Mouse (Mus musculus) monocyte, adult 2 months (primary cell): ENCODE data around the gene Ostc.

Experiments used
- DNase-seq, 2 experiments: peaks; one replicate each; pipeline ENCODE4 v3.0.0; 2022; ENCODE audit warnings: low spot score in 2 of 2, low read depth in 1 of 2

Gene Ostc

DNA sequence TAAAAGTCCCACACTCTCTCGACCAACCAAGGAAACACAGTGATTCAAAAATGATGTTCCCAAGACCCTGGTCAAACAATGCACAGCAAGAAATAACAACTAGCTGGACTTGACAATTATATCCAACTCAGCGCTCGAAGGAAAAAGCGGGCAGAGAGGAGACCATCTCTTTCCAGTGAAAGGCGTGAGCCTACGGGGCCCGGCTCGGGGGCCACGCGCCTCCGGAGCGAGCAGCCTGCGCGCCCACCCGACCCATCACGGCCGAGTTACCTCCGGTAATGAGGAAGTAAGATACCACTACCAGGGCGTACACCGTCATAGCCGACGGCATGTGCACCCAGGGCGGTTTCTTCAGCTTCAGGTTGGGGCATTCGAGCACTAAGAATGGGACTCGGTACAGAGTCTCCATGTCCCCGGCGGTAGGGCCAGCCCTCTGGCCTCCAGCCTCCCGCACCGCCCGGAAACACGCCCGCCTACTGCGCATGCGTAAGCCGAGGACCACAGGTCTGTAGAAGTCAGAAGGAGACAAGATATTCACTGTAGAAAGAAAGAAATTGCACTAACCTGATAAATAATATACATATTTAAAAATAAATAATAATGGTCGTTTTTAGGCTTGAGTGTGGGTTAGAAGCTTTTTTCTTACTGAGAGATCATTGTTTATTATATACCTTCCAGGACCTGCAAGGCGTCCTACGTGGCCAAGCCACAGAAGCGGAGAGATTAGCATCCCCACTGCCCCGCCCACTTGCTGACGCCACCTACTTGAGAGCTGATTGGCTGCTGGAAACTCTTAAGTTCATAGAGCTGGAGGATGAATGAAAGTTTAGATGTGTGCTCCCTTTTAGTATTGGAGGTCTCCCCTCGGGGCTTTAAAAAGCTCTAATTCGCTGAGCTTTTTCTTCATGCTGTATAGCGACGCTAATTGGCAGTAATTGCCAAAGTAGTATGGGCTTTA, at the start of gene Ostc:
Ostc (minus strand) TSS at position 478 of the 958 bp plus-strand sequence.
- DNase-seq, result peak; percentile 85 to 91

DNA sequence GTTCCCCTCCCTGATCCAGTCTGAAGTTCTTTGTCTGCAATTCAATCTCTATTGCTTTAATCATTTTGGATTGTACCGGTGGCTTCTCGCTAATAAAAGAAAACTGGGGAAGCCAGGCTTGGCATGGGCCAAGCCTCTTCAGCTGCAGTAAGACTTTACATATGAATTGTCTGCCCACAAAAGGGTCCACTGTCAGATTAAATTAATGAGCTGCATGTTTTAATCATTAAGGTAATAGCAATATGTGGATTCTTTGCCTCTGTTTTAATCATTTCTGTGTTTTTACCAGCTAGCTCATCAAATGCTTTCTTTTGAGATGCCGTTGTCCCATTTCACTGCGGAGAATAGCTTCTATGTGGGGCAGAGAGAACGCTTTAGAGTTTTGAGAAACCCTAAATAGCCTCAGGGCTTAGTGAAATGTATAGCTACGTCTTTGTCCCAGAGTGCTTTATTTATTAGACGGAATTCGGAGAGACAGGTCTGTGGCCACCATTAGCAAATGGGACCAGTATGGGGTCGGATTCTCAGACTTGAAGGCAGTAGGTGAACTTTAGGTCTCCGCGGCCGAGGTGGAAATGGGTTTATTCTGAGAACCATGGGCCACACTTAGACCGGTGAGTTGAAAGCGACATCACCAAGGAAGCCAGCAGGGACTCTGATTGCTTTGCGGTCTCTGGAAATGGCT, 49.1 kb upstream of the Ostc start:
- DNase-seq, result no peak

DNA sequence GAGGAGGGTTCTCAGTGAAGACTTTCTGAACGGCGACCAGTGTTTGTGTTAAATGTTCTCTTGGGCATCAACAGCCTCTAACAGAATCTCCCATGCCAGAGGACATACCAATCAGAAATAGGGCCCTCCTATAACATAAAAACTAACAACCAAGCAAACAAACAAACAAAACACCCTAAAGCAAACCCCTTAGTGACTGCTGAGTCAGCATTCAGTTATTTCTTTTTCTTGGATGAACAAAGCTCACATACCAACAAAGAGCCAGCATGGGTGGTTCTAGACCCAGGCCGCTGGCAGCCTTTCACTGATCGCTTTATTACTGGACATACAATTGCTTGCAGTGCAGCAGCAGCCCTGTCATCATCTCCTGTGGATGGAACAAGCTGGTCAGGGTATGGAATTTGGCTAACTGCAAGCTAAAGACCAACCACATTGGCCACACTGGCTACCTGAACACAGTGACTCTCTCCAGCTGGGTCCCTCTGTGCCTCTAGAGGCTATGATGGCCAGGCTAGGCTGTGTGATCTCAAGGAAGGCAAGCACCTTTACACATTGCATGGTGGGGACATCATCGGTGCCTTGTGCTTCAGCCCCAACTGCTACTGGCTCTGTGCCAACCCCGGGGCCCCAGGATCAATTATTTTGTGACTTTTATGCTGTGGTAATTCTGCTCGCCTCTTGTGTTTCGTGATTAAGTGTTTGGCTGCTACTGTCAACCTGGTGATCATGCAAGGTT, 48.0 kb upstream of the Ostc start:
- no peak for DNase-seq

DNA sequence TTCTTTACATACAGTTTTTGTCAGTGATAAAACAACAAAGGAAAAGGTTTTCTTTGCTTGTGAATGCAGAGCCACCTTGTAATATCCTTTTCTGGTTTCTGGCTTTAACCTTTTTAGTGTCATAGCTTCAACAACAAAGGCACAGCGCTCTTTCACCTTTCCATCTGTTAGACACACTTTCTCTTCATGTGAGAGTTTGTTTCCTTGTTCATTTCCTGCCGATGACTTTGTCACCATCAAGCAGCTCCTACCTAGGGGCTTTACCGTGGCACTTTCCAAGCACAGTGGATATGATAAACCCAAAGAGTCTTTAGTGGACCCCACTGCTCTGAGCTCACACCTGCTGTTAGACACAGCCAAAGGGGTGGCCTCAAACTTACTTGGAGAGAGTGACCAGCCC, 40.0 kb upstream of the Ostc start:
- no peak for DNase-seq

DNA sequence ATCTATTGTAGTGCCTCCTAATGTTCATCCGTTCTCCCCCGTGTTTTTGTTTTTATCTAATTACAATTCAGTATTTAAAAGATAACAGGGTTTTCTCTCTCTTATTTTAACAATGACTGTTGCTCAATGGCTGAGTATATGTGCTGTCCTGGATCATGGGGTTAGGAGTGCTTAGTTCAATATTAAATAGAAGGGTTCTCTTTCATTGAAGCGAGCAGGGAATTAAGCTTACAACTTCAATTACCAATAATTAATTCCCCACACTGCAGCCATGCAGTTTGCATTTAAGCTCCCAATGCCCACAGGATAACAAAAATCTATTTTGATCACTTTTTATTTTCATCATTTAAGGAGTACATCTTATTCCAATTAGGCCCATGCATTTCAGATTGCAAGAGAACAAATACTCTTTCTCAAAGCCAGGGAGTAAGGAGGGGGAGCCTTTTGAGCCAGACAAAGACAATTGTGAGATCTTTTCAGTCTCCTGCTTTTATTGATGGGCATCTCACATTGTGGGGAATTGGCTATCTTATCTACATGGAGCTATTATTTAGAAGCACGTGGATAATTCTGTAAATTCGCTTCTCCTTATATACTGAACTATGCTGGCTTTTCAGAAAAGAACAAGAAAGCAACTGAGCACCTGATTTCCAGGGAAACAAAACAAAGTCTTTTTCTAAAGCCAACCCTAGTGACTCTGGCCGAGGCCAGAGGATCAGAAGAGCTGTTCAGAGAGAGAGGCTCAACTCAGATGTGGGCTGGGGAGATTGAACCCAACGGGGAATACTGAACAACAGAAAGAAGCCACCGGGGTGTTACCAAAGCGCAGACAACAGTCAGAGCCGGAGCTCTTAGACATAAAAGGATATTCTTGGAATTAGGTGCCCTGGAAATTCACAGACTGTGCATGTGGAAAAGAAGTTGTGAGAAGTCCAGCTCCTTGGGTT, 37.7 kb upstream of the Ostc start:
- DNase-seq, result no peak

DNA sequence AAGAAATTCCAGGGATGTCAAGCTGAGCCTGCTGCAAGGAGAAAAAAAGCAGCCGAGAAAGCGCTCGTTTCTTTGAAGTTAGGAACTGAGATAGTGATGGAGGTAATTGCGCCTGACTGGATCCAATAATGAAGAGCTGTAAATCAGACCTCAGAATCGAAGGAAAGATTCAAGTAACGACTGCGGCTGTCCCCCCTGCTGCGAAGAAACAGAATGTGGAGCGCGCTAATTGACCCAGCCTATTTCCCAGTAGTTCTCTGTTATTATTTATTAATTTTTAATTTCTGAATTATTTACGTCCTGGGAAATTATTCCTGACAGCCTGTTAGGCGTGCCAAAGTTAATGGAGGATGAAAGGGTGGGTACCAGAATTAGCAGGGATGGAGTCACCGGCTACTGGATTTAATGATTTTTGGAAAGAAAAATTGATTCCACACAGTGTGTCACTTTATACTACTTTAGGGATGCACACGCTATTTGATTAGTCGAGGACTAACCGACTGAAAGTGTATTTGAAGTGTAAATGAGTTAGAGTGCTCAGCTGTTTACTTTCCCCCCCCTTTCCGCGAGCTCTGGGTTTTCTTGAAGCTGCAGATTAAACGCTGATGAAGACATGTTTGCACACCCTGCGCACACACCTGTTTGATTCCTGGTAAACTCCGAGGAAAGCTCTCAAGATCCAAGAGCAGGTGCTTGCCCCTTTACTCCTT, 28.6 kb upstream of the Ostc start:
- no peak for DNase-seq

DNA sequence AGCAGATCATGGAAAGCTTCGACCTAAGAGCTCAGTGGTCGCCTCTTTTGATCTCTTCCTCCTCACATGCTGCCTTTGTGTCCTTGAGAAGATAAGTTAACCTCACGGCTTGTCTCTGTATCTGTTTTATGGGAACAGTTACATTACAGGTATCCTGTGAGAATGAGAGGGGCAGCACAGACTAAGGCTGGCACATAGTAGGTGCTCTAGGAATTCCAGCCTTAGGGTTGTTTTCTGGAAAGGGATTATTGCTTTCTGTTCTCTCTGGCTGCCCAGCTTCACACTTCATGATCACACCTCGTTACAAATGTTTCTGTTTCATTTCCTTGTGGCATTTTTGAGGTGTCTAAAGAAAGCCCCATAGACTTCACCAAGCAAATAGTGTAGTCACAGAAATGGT, 27.5 kb upstream of the Ostc start:
- DNase-seq, result no peak

DNA sequence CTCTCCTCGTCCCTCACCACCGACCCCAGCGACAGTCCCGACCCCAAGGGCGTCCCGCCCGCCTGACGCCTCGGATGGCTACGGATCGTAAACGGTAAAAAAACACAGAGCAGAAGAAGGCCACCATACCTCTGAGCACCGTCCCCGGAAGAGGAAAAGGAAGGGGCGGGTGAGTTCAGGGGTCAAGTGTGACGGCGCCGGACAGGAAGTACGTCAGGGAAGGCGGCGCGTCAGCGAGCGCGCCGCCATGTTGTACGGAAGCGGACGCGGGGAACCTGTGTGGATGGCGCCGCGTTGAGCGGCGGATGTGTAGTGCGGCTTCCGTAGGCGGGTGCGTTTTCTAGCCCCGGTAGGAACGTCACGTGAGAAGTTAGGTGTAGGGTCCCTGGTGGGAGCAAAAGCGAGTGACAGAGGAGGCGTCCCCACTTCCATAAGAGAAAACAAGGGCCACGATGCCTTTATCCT, 21.0 kb upstream of the Ostc start, which contains the start of gene Rpl34:
Rpl34 (minus strand) TSS at position 210 of the 465 bp plus-strand sequence.
- DNase-seq, result peak; percentile 76 to 86

DNA sequence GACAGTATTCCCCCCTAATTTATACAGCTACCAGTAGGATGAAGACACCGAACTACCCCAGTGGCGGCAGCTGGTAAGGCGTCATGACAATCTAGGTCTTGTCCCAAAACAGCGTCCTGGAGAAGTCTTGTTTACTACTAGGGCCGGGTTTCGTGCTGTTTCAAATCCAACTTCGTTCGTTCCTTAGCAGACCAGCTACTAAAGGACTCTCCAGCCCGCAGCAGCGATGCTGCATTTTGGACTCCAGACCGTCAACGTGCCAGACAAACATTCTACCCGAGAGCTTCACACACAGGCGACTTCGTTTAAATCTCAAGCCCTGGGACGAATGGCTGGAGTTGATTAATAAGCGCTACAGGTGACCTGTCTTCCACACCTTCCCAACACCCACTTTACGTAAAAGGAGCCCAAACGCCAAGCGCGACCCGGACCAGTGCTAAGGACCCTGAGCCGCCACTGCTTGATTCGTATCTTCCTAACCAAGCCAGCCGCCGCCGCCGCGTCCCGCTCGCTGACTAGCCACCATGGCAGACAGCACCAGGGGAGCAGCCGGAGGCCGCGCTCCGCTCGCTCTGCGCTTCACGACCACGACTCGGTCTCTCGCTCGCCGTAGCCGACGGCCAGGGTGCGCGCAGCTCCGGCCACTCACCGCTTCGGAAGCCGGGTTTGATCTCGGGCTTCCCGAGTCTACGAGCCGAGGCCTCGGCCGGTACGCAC, 20.4 kb upstream of the Ostc start:
- DNase-seq, result peak in 1 of 2 experiments; percentile 31

DNA sequence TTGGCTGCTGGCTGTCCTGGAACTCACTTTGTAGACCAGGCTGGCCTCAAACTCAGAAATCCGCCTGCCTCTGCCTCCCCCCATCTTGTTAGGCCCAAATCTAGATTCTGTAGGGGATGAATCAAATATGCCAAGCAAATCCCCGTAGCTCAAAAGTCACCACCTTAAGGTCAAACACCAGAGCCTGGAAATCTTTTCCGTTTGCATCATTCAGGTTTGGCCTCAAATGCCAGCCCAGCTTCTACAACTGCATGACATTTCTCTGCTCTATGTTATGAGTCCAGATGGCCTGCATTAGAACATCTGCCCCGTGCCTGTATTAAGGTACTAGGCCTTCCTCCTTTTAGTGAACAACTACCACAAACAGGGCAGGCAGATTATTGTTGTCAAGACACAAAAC, 18.4 kb upstream of the Ostc start:
- no peak for DNase-seq

DNA sequence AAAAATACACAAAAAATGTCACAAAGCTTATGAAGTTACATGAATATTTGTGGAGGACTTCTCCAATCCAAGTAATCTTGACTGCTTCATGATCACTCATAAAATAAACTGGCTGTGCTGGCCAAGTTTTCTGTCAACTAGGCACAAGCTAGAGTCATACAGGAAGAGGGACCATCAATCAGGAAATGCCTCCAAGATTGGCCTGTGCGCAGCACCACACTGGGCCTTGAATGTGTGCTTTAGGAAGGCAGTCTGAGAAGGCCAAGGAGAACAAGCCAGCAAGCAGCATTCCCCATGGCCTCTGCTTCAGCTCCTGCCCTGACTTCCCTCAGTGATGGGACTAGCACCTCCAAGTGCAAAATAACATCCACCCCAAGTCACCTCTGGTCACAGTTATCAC, 17.8 kb upstream of the Ostc start:
- no peak for DNase-seq

DNA sequence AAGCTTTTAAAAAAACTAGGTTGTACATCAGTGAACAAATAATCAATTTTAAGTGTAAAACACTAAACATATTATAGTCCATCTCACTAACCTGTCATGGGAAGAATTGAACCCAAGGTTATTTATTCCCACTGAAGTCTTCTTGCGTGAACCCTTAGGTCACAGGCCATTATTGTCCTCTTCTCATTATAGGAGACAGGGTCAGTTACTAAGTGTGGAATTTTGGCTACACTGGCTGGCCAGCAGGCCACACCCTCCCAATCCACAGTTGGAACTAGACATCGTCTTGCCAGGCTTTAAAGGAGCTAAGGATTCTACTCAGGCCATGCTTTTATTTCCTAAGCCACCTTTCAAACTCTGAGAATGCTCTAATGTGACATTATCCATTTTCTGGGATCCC, 16.5 kb upstream of the Ostc start:
- no peak for DNase-seq

DNA sequence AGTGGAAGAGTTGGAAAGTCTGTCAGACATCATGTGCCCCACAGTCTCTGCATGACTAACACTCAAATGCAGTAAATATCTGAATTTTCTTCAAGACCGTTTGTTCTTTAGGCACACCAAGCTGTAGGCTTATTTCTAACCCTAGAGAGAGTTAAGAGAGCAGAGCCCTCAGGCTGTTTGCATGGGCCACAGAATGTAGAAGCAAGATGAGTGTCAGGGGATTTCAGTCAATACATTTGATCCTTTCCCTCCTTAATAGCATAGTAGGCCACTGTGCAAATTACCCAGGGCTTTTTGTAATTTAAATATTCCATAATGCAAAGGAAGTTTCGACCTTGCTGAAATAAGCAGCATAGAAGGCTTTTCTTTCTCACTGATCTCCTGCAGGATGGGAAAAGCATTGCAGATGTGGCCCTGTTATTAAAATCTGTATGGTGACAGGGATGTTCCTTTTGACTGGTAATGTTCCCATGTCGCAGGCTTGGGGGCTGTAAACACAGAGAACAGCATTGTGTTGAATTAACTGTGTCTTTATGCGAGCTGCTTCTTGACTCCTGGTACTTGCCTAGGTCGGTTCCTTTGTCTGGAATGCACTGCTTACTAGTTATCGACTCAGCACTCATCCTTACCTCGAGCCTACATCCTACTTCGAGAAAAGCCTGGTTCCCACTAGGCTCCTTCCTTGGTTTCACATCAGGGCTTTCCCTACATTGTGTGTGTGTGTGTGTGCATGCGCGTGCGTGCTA, 13.7 kb upstream of the Ostc start:
- DNase-seq, result no peak

DNA sequence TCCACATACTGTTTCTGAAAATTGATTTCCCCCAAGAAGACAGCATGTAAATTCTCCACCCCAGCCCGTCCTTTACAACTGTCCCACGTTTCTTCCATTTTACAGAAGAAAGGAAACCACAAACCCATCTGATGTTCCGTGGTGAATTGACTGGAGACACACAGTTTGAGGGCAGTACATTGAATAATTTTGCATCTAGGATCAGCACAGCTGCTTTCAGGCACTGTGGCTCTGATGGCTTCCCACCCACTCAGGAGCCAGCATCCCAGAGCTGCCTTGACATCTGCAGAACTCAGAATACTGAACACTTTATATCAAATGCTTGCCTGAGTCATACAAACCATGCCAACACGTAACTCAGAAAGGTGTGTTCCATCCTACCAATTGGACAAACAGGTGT, 11.0 kb upstream of the Ostc start:
- no peak for DNase-seq

DNA sequence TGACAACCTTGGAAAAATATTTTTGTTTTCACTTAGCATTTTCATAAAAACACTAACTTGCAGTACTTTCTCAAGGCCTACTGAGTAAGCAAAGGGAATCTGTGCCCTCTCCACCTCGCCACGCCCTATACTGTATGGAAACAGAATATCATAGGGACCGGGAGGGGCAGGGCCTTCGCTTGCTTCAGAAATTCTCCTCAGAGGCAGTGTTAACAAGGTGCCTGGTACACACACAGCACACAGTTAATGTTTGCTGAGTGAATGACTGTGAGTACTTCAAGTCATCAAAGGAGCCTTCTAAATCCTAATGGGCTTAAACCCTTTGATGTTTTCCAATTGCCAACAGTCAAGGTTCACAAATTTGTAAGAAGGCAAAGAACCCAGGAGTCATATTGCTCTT, 9.6 kb upstream of the Ostc start:
- DNase-seq, result no peak

DNA sequence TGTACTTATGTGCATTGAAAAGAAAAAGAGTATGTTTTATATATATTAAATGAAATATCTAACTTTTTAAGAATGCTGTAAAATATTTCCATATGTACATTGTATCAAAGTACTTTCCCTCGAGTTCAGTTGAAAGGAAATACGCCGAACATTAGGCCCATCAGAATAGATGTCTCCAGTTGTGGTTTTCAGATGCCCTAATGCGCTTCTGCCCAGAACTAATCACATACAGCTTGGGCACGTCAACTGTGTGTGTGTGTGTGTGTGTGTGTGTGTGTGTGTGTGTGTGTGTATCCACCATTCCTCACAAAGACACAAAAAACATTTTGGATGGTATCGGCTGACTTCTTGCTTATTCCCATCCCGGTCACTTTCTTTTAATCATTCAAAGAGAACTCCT, 7.3 kb upstream of the Ostc start:
- DNase-seq, result no peak

DNA sequence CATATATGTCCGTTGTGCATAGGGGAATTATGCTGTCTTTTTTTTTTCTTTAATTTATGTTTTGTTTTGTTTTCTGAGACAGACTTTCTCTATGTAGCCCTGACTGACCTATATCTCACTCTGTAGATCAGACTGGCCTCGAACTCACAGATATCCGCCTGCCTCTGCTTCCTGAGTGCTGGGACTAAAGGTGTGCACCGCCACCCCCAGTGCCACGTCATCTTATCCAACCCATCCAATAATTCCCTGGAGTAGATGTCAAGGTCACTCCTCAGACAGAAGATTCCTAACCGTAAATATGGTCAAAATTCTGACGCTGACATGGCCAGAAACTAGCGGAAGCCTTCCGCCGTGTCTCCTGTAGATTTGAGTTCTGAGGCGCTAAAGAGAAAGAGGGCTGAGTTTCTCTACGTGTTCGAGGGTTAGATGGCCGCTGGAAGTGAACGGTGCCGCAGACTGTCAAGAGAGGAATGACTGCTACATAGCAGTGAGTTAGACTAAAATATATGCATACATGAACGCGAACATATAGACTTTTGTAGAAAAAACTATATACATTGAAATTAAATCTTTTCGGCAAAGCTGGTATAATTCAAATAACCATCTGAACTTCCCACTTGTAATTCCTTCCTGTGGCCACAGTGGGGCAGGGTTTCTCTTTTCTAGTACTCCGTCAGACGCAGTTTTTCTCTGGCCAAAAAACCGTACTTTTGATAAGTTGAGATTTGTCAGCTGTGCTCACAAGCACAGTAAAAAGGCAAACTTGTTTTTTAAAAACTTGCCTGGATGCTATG, 5.7 kb upstream of the Ostc start:
- peak in 1 of 2 experiments; percentile 13 for DNase-seq

DNA sequence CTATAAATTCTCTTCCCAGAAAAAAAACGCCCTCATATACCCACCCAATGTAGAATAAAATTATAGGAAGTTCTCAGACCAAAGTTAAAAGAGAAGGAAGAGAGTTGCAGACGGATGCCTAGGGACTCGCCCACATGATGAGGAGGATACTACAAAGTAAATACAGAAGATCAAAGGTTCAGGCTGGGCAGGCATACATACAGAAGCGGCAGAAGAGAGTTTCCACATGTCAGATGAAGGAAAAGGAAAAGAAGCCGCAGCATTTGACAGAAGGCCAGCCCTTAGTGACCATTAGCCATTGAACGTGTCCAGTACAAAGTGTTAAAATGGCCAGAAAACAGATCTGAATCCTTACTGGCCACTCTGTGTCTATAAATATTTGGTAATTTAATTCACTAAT, 3.6 kb upstream of the Ostc start:
- DNase-seq, result no peak
